In genomic region chr13:104556609-104557008, GRCm38 (mm10) we compare ENCODE assay signal across 7 mouse cellular contexts.
DNase-seq lines count a peak whose midpoint lies in the region; ATAC-seq lines count a peak whose summit lies in the region.
"Not testable (repeated sequence)": the region's sequence is repeated elsewhere in the genome, so short reads cannot be mapped to it uniquely, and the experiment has no call there.

No protein-coding gene starts in this region.

- DNase-seq in embryo, embryonic 10.5 days (ENCODE audit: low spot score), result peak; percentile 34
- peak; percentile 53 for DNase-seq in intestine, embryonic 14.5 days (ENCODE audit: low spot score)
- DNase-seq in kidney, postnatal 25 days, result peak; percentile 10 to 54

- peak; percentile 81; the same call in 1 of the 2 replicates for ATAC-seq in intestine, embryonic 14.5 days (replicated peaks; ENCODE audit: low FRiP score, low TSS enrichment, low read depth)
- peak; percentile 81 for ATAC-seq in kidney, embryonic 14.5 days (ENCODE audit: low FRiP score, low TSS enrichment)
- ATAC-seq in limb, embryonic 13.5 days (ENCODE audit: low FRiP score, low read depth); lung, embryonic 16.5 days (ENCODE audit: low read depth): not testable (repeated sequence)
- peak; percentile 56 for ATAC-seq in stomach, embryonic 15.5 days (ENCODE audit: insufficient read depth, low FRiP score, low read depth)

- not testable (repeated sequence) for H3K36me3 ChIP-seq in intestine, embryonic 14.5 days (ENCODE audit: control insufficient read depth, insufficient read depth, low read length); kidney, embryonic 14.5 days (ENCODE audit: control insufficient read depth, insufficient read depth, low read length); limb, embryonic 13.5 days; lung, embryonic 16.5 days (ENCODE audit: control insufficient read depth, insufficient read depth, low read length); stomach, embryonic 15.5 days

- not testable (repeated sequence) for H3K4me3 ChIP-seq in intestine, embryonic 14.5 days (ENCODE audit: low read depth, low read length); kidney, embryonic 14.5 days (ENCODE audit: low read length); limb, embryonic 13.5 days; lung, embryonic 16.5 days (ENCODE audit: low read length); stomach, embryonic 15.5 days (replicated peaks)

- not testable (repeated sequence) for H3K9me3 ChIP-seq in intestine, embryonic 14.5 days (ENCODE audit: control insufficient read depth, low read length); kidney, embryonic 14.5 days (ENCODE audit: control insufficient read depth, low read length); limb, embryonic 13.5 days; lung, embryonic 16.5 days (ENCODE audit: control insufficient read depth, low read length); stomach, embryonic 15.5 days

- not testable (repeated sequence) for H3K4me1 ChIP-seq in intestine, embryonic 14.5 days (replicated peaks; ENCODE audit: control insufficient read depth, insufficient read depth, low read length); kidney, embryonic 14.5 days (ENCODE audit: control insufficient read depth, insufficient read depth, low read length); lung, embryonic 16.5 days (replicated peaks; ENCODE audit: control insufficient read depth, insufficient read depth, low read length); stomach, embryonic 15.5 days
- H3K4me1 ChIP-seq in limb, embryonic 13.5 days, result peaks cover 20% of the 10 kb centered on the region

- H3K9ac ChIP-seq in intestine, embryonic 14.5 days (ENCODE audit: low read length); kidney, embryonic 14.5 days (ENCODE audit: low read depth, low read length); limb, embryonic 13.5 days; lung, embryonic 16.5 days (ENCODE audit: low read length); stomach, embryonic 15.5 days: not testable (repeated sequence)

- not testable (repeated sequence) for H3K4me2 ChIP-seq in intestine, embryonic 14.5 days (ENCODE audit: low read length); kidney, embryonic 14.5 days (replicated peaks; ENCODE audit: low read depth, low read length)
- H3K4me2 ChIP-seq in limb, embryonic 13.5 days (replicated peaks), result peak overlapping the region; percentile 31
- H3K4me2 ChIP-seq in lung, embryonic 16.5 days (ENCODE audit: low read depth, low read length), result peak overlapping the region; percentile 22; the same call in 1 of the 2 replicates
- H3K4me2 ChIP-seq in stomach, embryonic 15.5 days, result peak overlapping the region; percentile 35

- not testable (repeated sequence) for H3K27me3 ChIP-seq in intestine, embryonic 14.5 days (replicated peaks; ENCODE audit: control insufficient read depth, insufficient read depth, low read length); kidney, embryonic 14.5 days (ENCODE audit: control insufficient read depth, insufficient read depth, low read length); limb, embryonic 13.5 days; lung, embryonic 16.5 days (ENCODE audit: control insufficient read depth, insufficient read depth, low read depth, low read length); stomach, embryonic 15.5 days (replicated peaks)

- not testable (repeated sequence) for H3K27ac ChIP-seq in intestine, embryonic 14.5 days (ENCODE audit: low read depth); kidney, embryonic 14.5 days (ENCODE audit: low read depth, low read length); limb, embryonic 13.5 days; lung, embryonic 16.5 days (ENCODE audit: low read length); stomach, embryonic 15.5 days

- 24% methylated on average over 7 of the region's 7 CpGs for WGBS in intestine, embryonic 14.5 days
- WGBS in kidney, embryonic 14.5 days, result 13% methylated on average over 7 of the region's 7 CpGs
- WGBS in limb, embryonic 13.5 days, result 11% methylated on average over 7 of the region's 7 CpGs
- WGBS in lung, embryonic 16.5 days, result 23% methylated on average over 7 of the region's 7 CpGs
- WGBS in stomach, embryonic 15.5 days, result 21% methylated on average over 7 of the region's 7 CpGs
